15 mouse cellular contexts compared by ENCODE assay signal in the genomic region with DNA sequence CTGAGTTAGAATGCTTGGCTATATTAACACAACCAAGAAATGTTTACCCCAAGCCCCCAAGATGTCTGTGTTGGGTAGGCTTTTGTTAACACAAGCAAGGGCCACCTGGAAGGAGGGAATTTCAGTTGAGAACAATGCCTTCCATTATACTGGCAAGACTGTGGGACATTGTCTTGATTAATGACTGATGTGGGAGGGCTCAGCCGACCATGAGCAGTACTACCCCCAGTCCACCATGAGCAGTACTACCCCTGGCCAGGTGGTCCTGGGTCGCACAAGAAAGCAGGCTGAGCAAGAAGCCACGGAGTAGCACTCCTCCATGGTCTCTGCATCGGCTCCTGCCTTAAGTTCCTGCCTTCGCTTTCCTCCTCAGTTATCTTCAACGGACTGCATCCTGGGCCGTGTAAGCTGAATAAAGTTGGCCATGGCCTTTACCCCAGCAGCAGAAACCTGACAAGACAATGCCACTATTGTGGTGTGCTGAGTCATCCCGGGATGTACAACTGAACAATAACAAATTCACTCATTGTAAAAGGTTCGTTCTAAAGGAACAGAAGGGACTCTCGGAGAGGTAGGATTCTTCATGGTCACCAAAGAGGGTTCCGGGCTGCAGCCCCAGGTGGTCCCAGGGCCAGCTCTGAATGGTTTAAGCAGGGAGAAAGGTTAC. TPM values are rescaled to one million over a fixed set of nuclear protein-coding genes. Genes with fewer than 3 reads are reported as not detected.
A peak's percentile ranks its signal among the peaks of the same experiment; 100 is the strongest.
DNase-seq lines count a peak whose midpoint lies in the region; ATAC-seq and TF ChIP-seq lines count a peak whose summit lies in the region.
"Had no signal": no experiment of that assay in that cellular context is flagged by ENCODE, and none has a peak within 500 bp of the region (broad histone marks: within the 10 kb centered on the region; RNA-seq: fewer than 3 reads in every experiment).

No protein-coding gene starts in this region.

- no peak overlapping the region for H3K4me2 ChIP-seq in neural tube, embryonic 12.5 days (replicated peaks)
- H3K4me2 ChIP-seq in neural tube, embryonic 15.5 days = no peak overlapping the region
- H3K4me2 ChIP-seq in hindbrain, postnatal 0 days (ENCODE audit: low read depth, low read length) = no peak overlapping the region
- H3K4me2 ChIP-seq: heart, embryonic 15.5 days; liver, embryonic 11.5 days had no signal

- DNase-seq in frontal cortex, postnatal 36 days (ENCODE audit: low spot score in 2 of 2) = no peak
- no peak for DNase-seq in hindbrain, postnatal 0 days (ENCODE audit: low spot score)
- DNase-seq in retina, postnatal 1 day = peak; percentile 83
- no peak for DNase-seq in gastrocnemius, postnatal 10 days
- DNase-seq in kidney, adult 8-10 months = no peak
- DNase-seq: adrenal gland, postnatal 10 days; gastrocnemius, postnatal 36 days had no signal

- whole genome bisulfite sequencing in neural tube, embryonic 12.5 days = 69% methylated on average over 11 of the region's 11 CpGs
- WGBS in neural tube, embryonic 15.5 days = 65% methylated on average over 11 of the region's 11 CpGs
- WGBS in hindbrain, postnatal 0 days = 68% methylated on average over 11 of the region's 11 CpGs

- H3K9ac ChIP-seq in neural tube, embryonic 12.5 days = no peak overlapping the region
- no peak overlapping the region for H3K9ac ChIP-seq in neural tube, embryonic 15.5 days (replicated peaks)
- no peak overlapping the region for H3K9ac ChIP-seq in hindbrain, postnatal 0 days (replicated peaks; ENCODE audit: low read length)
- H3K9ac ChIP-seq: heart, embryonic 15.5 days had no signal

- H3K4me1 ChIP-seq in neural tube, embryonic 12.5 days = peaks cover 13% of the 10 kb centered on the region
- peaks cover 26% of the 10 kb centered on the region for H3K4me1 ChIP-seq in neural tube, embryonic 15.5 days
- H3K4me1 ChIP-seq in hindbrain, postnatal 0 days (ENCODE audit: insufficient read depth, low read length) = peaks cover 3% of the 10 kb centered on the region; the same call in 1 of the 2 replicates

- H3K36me3 ChIP-seq in neural tube, embryonic 12.5 days = no peaks in the 10 kb centered on the region; the same call in 1 of the 2 replicates
- no peaks in the 10 kb centered on the region; the same call in 1 of the 2 replicates for H3K36me3 ChIP-seq in neural tube, embryonic 15.5 days
- no peaks in the 10 kb centered on the region for H3K36me3 ChIP-seq in hindbrain, postnatal 0 days (ENCODE audit: insufficient read depth, low read length)
- H3K36me3 ChIP-seq: heart, embryonic 15.5 days had no signal

- no peak for TF ChIP-seq CTCF in hindbrain, postnatal 0 days (IDR thresholded peaks at IDR 0.05; ENCODE audit: low read depth)

- peak; percentile 29; the same call in 1 of the 2 replicates for ATAC-seq in frontal cortex, adult (ENCODE audit: low TSS enrichment)
- peak; percentile 26; the same call in 1 of the 2 replicates for ATAC-seq in neural tube, embryonic 12.5 days (ENCODE audit: low FRiP score, low read depth)
- no peak for ATAC-seq in neural tube, embryonic 15.5 days (ENCODE audit: low FRiP score)
- no peak; the same call in 1 of the 2 replicates for ATAC-seq in hindbrain, postnatal 0 days
- ATAC-seq: intestine, embryonic 16.5 days; Patski had no signal

- H3K9me3 ChIP-seq in neural tube, embryonic 12.5 days = no peaks in the 10 kb centered on the region
- H3K9me3 ChIP-seq in neural tube, embryonic 15.5 days (replicated peaks) = 0 out of 2 replicates have a peak, but pooled peaks cover 3% of the 10 kb centered on the region
- no peaks in the 10 kb centered on the region for H3K9me3 ChIP-seq in hindbrain, postnatal 0 days (ENCODE audit: low read length)

- no peaks in the 10 kb centered on the region for H3K27me3 ChIP-seq in neural tube, embryonic 12.5 days (replicated peaks)
- no peaks in the 10 kb centered on the region for H3K27me3 ChIP-seq in neural tube, embryonic 15.5 days (replicated peaks)
- no peaks in the 10 kb centered on the region for H3K27me3 ChIP-seq in hindbrain, postnatal 0 days (ENCODE audit: insufficient read depth, low read length)
- H3K27me3 ChIP-seq: heart, embryonic 15.5 days; Patski had no signal

- H3K27ac ChIP-seq in neural tube, embryonic 12.5 days = no peak overlapping the region
- H3K27ac ChIP-seq in neural tube, embryonic 15.5 days (replicated peaks) = no peak overlapping the region
- 0 out of 2 replicates have a peak overlapping the region, but pooled peaks have one; percentile 9 for H3K27ac ChIP-seq in hindbrain, postnatal 0 days
- H3K27ac ChIP-seq: heart, embryonic 15.5 days; stomach, postnatal 0 days had no signal

- H3K4me3 ChIP-seq in neural tube, embryonic 12.5 days = no peak overlapping the region
- no peak overlapping the region for H3K4me3 ChIP-seq in neural tube, embryonic 15.5 days (replicated peaks)
- no peak overlapping the region for H3K4me3 ChIP-seq in hindbrain, postnatal 0 days (ENCODE audit: low read length)
- H3K4me3 ChIP-seq: heart, embryonic 15.5 days had no signal

RNA-seq across cellular contexts. Expression of a gene that starts 28.8 kb away (rescaled TPM):
- polyA plus RNA-seq in neural tube, embryonic 12.5 days (2016; fragmentation: Nextera tagmentation; extraction: Ambion mirVana) = 72.5 and 73.3 TPM in 2 replicates
- polyA plus RNA-seq in neural tube, embryonic 15.5 days (2015; fragmentation: Nextera tagmentation; extraction: Ambion mirVana) = 53.2 and 56.8 TPM in 2 replicates
- total RNA-seq in hindbrain, postnatal 0 days (2014; rRNA removed) = 88.1 and 89.8 TPM in 2 replicates
- 67.2 and 70.9 TPM in 2 replicates for polyA plus RNA-seq in hindbrain, postnatal 0 days (2015; fragmentation: Nextera tagmentation; extraction: Ambion mirVana)
- 10 to 100 TPM; 22.0 to 24.1 TPM for total RNA-seq in gastrocnemius, postnatal 10 days (2021)

RNA-seq across cellular contexts. Expression of a gene that starts 38.6 kb away (rescaled TPM):
- polyA plus RNA-seq in neural tube, embryonic 12.5 days (2016; fragmentation: Nextera tagmentation; extraction: Ambion mirVana) = 54.4 and 57.7 TPM in 2 replicates
- 36.3 and 40.1 TPM in 2 replicates for polyA plus RNA-seq in neural tube, embryonic 15.5 days (2015; fragmentation: Nextera tagmentation; extraction: Ambion mirVana)
- total RNA-seq in hindbrain, postnatal 0 days (2014; rRNA removed) = 39.4 and 48.6 TPM in 2 replicates
- 24.9 and 26.2 TPM in 2 replicates for polyA plus RNA-seq in hindbrain, postnatal 0 days (2015; fragmentation: Nextera tagmentation; extraction: Ambion mirVana)
- 10 to 100 TPM; 36.3 to 41.9 TPM for total RNA-seq in gastrocnemius, postnatal 10 days (2021)

Comparison
In these comparisons a context has a peak if more than half of its experiments do, and no peak if none do; other contexts are left out.
1. ATAC-seq: peak in frontal cortex, adult (single experiment) and neural tube, embryonic 12.5 days (single experiment); none in neural tube, embryonic 15.5 days (single experiment) and hindbrain, postnatal 0 days (single experiment).